Mouse (Mus musculus): ENCODE data around the gene Cd300ld2. TPM values are rescaled to one million over a fixed set of nuclear protein-coding genes. Genes with fewer than 3 reads are reported as not detected.
"Not testable (repeated sequence)": the region's sequence is repeated elsewhere in the genome, so short reads cannot be mapped to it uniquely, and the experiment has no call there.

Gene Cd300ld2
- total RNA-seq (2021) = under 1 TPM in 1 of 2 experiments, not detected in 1; 0.56 TPM
- long read RNA-seq, experiment 1 = 0 reads
- long read RNA-seq, experiment 2 = 0 reads

- not testable (repeated sequence) for DNase-seq
Measured at GRCm38 (mm10) chr11:115016093-115016492, at the start of gene Cd300ld2. Gene Cd300ld2, minus strand, starts transcription at chr11:115016193.

GRCm38 (mm10) chr11:115062077-115062476 is 46.1 kb upstream of the Cd300ld2 start, which contains the start of gene Cd300e:
Gene Cd300e, minus strand, starts transcription at chr11:115062177.
- DNase-seq = no peak

GRCm38 (mm10) chr11:115059797-115060196 is 43.8 kb upstream of the Cd300ld2 start:
- DNase-seq = no peak

- DNase-seq = no peak
Measured at GRCm38 (mm10) chr11:115058701-115059100, 42.7 kb upstream of the Cd300ld2 start.

GRCm38 (mm10) chr11:115054537-115054936 is 38.5 kb upstream of the Cd300ld2 start:
- DNase-seq = no peak

GRCm38 (mm10) chr11:115052991-115053390 is 37.0 kb upstream of the Cd300ld2 start:
- DNase-seq = no peak

- no peak for DNase-seq
Measured at GRCm38 (mm10) chr11:115052206-115052605, 36.2 kb upstream of the Cd300ld2 start.

GRCm38 (mm10) chr11:115049282-115049895 is 33.4 kb upstream of the Cd300ld2 start:
- no peak for DNase-seq

GRCm38 (mm10) chr11:115048259-115048658 is 32.3 kb upstream of the Cd300ld2 start, which contains the start of gene Cd300ld3:
Gene Cd300ld3, minus strand, starts transcription at chr11:115048409.
- no peak for DNase-seq

GRCm38 (mm10) chr11:115037669-115038068 is 21.7 kb upstream of the Cd300ld2 start, which contains the start of gene Cd300ld5:
Gene Cd300ld5, minus strand, starts transcription at chr11:115037769.
- not testable (repeated sequence) for DNase-seq

- DNase-seq = not testable (repeated sequence)
Measured at GRCm38 (mm10) chr11:115026912-115027311, 10.9 kb upstream of the Cd300ld2 start, which contains the start of gene Cd300ld4. Gene Cd300ld4, minus strand, starts transcription at chr11:115027012.

GRCm38 (mm10) chr11:115004070-115004469 is 11.9 kb downstream of the Cd300ld2 start:
- DNase-seq = no peak

- no peak for DNase-seq
Measured at GRCm38 (mm10) chr11:115001474-115002040, 14.4 kb downstream of the Cd300ld2 start, which contains the start of gene Cd300c2. Gene Cd300c2, minus strand, starts transcription at chr11:115001880.

- DNase-seq = no peak
Measured at GRCm38 (mm10) chr11:114989793-114990192, 26.2 kb downstream of the Cd300ld2 start, which contains the start of gene Cd300ld. Gene Cd300ld, minus strand, starts transcription at chr11:114989922.

- no peak for DNase-seq
Measured at GRCm38 (mm10) chr11:114981866-114982265, 34.1 kb downstream of the Cd300ld2 start.

- no peak for DNase-seq
Measured at GRCm38 (mm10) chr11:114972726-114973125, 43.3 kb downstream of the Cd300ld2 start.

GRCm38 (mm10) chr11:114968752-114969207 is 47.2 kb downstream of the Cd300ld2 start, which contains the start of gene Cd300c:
Gene Cd300c, minus strand, starts transcription at chr11:114969157.
- DNase-seq = no peak

- no peak for DNase-seq
Measured at GRCm38 (mm10) chr11:114965182-114965828, 50.7 kb downstream of the Cd300ld2 start.

GRCm38 (mm10) chr11:114960369-114960768 is 55.6 kb downstream of the Cd300ld2 start:
- DNase-seq = no peak

All from gastrocnemius, postnatal 10 days (tissue).